Mouse (Mus musculus) spleen, postnatal 4 days (tissue): ENCODE data around the gene Ccdc125.

Source experiments
- DNase-seq, 2 experiments: peaks; one replicate each; pipeline ENCODE4 v3.0.0; 2022; ENCODE audit warnings: low spot score in 2 of 2

Ccdc125 gene

DNA sequence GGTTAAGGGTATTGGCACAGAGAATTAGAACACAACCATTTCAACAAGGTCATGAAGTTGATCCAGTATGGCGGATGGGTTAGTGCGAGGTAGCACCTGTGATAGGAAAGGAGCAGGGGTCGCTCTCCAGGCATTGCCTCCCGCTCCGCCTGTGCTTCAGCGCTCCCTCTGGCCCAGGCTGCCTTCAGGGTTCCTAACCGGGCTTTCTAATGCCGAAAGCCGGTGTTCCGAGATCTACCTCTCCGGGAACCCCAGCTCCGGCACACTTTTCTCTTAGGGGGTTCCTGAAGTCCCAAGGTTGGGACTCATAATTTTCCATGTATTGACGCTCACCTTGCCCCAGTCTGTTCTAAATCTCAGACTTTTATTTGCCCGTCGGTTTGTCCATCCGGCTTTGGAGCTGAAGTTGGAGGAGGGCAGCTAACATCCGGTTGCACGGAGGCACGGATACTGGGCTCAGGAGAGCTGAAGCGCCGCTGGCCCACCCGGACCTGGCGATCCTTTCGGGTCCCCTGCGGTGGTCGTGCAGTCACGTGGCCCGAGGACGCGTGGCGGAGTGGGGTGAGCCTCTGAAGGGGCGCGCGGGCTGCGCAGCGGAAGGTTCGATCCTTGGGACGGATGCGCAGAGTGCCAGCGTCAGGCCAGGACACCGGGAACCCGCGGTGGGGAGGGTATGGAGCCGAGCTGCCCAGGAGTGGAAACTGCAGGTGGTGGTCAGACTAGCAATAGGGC, at the start of gene Ccdc125:
TSS of gene Ccdc125 (plus strand) at position 427 of the 732 bp plus-strand sequence.
- peak; percentile 20 to 73 for DNase-seq

GRCm38 (mm10) chr13:100622241-100622640, 47.3 kb upstream of the Ccdc125 start:
- DNase-seq, result no peak

- no peak for DNase-seq
Observed at GRCm38 (mm10) chr13:100634106-100634691, 35.3 kb upstream of the Ccdc125 start.

GRCm38 (mm10) chr13:100642471-100643209, 26.9 kb upstream of the Ccdc125 start:
- DNase-seq, result no peak

DNA sequence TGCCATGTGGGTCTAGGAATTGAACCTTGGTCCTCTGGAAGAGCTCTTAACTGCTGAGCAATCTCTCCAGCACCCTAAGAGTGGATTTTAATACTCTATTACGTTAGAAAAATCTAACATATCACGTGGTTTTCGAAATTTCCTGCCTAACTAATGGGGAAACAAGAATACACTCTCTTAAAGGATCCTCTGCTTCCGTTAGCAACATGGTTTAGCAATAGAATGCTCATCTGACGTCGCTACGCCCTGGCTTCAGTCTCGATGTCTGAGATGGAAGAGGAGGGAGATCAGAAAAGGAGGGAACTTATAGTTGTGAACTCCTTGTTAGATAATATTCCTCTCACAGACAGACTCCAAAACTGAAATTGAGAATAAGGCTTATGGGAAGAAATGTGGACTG, 21.3 kb upstream of the Ccdc125 start:
- no peak for DNase-seq

GRCm38 (mm10) chr13:100650550-100651438, 18.7 kb upstream of the Ccdc125 start, which contains the start of the genes Ak6 and Rad17:
Gene Ak6 (plus strand): TSS chr13:100650979.
Gene Rad17 (minus strand): TSS chr13:100651051.
- DNase-seq, result peak; percentile 92 to 98

GRCm38 (mm10) chr13:100651439-100652186, 17.9 kb upstream of the Ccdc125 start, which contains the start of gene Taf9:
Gene Taf9 (plus strand): TSS chr13:100651579.
- DNase-seq, result no peak

DNA sequence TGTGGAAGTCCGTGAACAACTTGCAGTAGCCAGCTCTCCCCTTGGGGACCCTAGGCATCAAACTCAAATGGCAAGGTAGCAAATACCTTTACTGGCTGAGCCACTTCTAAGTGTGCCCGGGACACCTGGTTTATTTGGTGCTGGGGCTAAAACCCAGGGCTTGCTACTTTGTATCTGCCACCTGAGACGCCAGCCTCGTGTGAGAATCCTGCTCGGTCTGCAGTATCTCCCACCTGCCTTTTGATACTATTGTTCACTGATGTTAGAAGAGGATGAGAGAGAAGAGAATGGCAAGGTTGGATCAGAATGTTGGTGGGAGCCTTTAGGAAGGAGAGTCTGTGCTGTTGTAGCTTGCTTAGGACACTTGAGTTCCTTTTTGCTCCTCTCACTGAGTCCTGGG, 11.4 kb upstream of the Ccdc125 start:
- no peak for DNase-seq

DNA sequence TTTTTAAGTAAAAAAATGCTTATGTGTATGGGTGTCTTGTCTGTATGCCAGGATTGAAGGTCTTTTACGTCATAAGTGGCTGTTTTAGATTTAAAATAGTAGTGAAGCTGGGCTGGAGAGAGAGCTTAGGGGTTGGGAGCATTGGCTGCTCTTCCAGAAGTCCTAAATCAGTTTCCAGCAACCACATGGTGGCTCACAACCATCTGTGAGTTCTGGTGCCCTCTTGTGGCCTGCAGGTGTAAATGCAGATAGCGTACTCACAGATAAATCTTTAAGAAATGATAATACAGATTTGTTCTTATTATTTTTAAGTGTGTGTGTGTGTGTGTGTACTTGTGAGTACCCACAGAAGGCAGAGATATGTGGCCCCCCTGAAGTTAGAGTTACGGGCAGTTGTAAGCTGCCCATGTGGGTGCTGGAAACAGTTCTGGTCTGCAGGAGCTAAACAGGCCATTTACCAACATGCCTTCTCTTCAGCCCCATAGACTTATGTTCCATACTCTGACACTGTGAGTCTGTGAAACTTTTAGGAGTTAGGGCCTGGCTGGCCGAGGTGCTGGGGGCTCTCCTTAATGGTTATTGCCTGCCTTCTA, 9.6 kb upstream of the Ccdc125 start:
- peak; percentile 45 to 81 for DNase-seq

DNA sequence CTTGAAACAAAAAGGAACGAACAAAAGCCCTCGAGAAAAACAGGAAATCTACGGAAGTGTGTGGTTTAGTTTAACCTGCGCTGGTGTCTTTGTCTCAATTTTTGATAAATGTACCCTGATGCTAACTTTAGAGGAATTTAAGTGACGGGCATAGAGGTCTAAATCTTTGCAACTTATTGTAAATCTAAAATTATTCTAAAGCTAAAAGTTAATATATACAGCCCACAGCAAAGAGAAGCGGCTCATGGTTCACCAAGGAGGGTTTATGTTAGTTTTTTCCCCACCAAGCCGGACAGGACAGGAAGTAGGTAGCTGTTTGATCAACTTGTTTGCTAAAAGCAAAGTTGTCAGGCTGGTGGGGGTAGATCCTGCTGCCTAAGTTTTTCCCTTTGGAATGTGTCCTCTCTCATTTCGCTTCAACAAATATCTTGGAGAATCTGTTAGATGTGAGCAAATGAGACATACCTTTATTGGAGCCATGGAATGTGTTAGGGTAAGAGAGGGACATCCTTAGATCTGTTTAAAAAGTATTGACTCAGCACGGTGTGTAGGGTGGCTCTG, 744 bp downstream of the Ccdc125 start:
- DNase-seq, result no peak

- DNase-seq, result peak; percentile 25 to 68
Observed at GRCm38 (mm10) chr13:100675936-100676635, 6.6 kb downstream of the Ccdc125 start.

DNA sequence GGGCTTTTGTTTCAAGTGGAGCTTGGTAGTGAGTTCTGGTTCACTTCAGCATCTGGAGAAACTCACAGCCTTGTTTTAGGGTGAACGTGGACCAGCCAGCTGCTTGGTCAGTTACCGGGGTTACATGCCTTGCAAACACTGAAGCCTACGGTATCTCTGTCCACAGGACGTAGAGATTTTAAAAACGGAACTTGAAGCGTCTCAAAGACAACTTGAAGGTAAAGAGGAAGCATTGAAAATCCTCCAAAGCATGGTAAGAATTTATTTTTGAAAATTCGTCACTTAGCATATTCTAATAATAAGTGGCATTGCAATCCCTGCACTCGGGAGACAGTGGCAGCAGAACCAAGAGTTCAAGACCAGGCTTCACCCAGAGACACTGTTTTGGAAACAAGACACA, 12.1 kb downstream of the Ccdc125 start:
- no peak for DNase-seq

GRCm38 (mm10) chr13:100682837-100683236, 13.3 kb downstream of the Ccdc125 start:
- DNase-seq, result no peak

DNA sequence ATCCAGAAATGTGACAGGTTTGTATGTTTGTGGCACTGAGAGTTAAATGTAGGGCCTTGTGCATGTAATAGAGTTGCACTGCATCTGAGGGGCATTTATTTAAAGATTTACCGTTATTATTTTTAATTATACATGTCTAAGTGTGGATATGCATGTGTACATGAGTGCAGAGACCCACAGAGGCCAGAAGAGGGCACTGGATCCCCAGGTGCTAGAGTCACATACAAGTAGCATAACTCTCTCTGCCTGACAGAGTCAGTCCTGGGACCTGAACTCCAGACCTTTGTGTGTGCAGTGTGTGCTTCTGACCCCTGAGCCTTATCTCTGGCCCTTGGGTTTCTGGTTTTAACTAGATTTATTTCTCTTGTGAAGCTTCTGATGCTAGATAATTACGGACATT, 14.8 kb downstream of the Ccdc125 start:
- DNase-seq, result no peak

GRCm38 (mm10) chr13:100687513-100687912, 18.0 kb downstream of the Ccdc125 start:
- no peak for DNase-seq

DNA sequence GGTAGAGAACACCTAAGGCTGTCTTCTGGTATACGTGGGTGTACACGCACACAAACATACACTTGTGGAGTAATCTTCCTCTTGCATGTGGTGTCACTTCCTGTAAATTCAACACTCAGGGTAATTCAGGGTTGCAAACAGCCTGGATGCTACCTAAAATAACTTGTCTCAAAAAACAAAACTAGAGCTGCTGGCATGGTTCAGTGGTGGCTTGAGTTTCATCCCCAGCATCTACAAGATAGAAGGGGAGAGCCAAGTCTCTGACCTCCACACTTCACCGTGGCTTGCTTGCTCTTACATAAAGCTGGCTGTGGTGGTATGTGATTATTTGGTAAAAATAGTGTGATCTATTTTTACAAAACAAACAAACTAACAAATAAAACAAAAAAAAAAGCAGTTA, 28.0 kb downstream of the Ccdc125 start:
- DNase-seq, result no peak

- DNase-seq, result no peak
Observed at GRCm38 (mm10) chr13:100698866-100699265, 29.3 kb downstream of the Ccdc125 start.

DNA sequence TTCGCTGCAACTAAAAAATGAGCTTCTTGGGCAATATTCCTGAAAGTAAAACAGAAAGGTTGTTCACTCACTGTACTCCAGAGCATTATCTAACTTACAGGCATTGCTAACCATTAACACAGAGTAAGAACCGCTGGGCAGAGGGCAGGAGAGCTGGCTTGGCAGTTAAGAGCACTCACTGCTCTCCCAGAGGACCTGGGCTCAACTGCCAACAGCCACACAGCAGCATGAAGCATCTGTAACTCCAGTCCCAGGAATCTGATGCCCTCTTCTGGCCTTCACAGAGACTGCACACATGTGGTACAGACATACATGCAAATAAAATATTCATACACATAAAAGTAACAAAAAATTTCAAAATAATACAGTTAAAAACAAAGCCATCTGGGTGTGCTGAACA, 34.0 kb downstream of the Ccdc125 start:
- DNase-seq, result no peak

DNA sequence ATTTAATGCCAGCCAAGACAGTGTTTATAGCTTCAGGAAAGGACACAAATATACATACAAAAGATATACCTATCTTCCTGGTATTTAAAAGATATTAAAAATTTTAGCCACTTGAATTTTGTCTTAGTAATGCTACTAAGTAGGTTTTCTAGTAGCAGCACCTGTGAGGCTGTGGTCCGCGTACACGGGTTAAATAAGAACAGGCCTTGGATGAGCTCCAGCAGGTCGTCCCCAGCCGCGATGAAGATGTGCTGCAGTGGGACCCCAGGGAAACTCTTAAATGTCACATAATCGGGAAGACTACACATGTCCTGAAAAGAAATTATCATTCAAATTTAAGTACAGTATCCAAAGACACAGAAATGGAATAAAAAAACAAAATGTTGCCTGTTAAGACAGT, 36.7 kb downstream of the Ccdc125 start:
- no peak for DNase-seq
